Mouse (Mus musculus): Measurements from ENCODE around the gene Gm17349.

DNA sequence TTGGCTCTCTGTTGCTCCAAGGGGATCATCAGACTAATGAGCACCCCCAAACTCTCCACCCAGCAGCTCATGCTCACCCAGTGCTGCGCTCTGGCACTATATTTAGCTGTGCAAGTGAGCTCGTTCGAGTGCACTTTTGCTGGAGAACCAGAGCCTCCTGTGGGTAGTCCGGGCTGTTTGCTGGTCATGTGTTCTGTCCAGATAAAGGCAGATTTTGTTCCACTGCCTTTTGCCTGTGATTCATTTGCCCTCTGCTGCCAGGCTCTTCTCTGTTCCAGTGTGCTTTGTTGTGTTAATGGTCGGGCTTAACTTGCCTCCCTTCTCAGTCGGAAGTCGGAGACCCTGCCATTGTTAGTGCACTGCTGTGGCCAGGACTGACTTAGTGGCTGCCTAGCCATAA is 409 bp downstream of the Gm17349 start:
- TF ChIP-seq CHD2 (IDR thresholded peaks at IDR 0.05; ENCODE audit: low read depth, low read length) (no peak), HCFC1 (IDR thresholded peaks at IDR 0.05; ENCODE audit: borderline replicate concordance, insufficient read depth, low read length) (no peak), MAFK (IDR thresholded peaks at IDR 0.05; ENCODE audit: insufficient read depth, low read depth, low read length) (no peak), ZNF384 (IDR thresholded peaks at IDR 0.05; ENCODE audit: low read depth, low read length) (no peak)
